Mouse (Mus musculus): ENCODE results near the gene Cdk14.

GRCm38 (mm10) chr5:4825076-4825475, 595.0 kb downstream of the Cdk14 start:
- no peak for TF ChIP-seq CTCF (IDR thresholded peaks at IDR 0.05; ENCODE audit: extremely low read depth, insufficient read depth, insufficient read length, insufficient replicate concordance)
- no peak for TF ChIP-seq POLR2A (IDR thresholded peaks at IDR 0.05; ENCODE audit: low read depth, low read length)

All from spleen, adult 2 months (tissue).